Mouse (Mus musculus) liver, postnatal 0 days (tissue): Measurements from ENCODE around the gene Tbc1d10a. TPM values are rescaled to one million over a fixed set of nuclear protein-coding genes. Genes with fewer than 3 reads are reported as not detected.

Experiments
- ATAC-seq: fragments of 200-750 bp; cut with Nextera tagmentation; 2 replicates; pipeline ENCODE4 v1.8.0; 2017; ENCODE audit warnings: mild to moderate bottlenecking, moderate library complexity
- DNase-seq: peaks from one replicate; pipeline ENCODE4 v3.0.0-alpha.2; 2016
- H3K27ac ChIP-seq: fragments of 300-500 bp; sonication (generic); 2 replicates; pipeline ENCODE4 v1.5.1; 2014; ENCODE audit warnings: antibody characterized with exemption, moderate library complexity, mild to moderate bottlenecking, low read depth
- H3K27me3 ChIP-seq: fragments of 300-500 bp; sonication (generic); 2 replicates; pipeline ENCODE4 v1.6.1; 2014; ENCODE audit warnings: low read length, control low read depth, mixed read lengths; ENCODE audit not compliant: insufficient read depth
- H3K36me3 ChIP-seq: fragments of 300-500 bp; sonication (generic); replicated peaks from 2 replicates; pipeline ENCODE4 v1.6.1; 2014; ENCODE audit warnings: mild to moderate bottlenecking, control low read depth, low read length, moderate library complexity, mixed read lengths; ENCODE audit not compliant: insufficient read depth
- H3K4me1 ChIP-seq: fragments of 300-500 bp; sonication (generic); 2 replicates; pipeline ENCODE4 v1.6.1; 2014; ENCODE audit warnings: antibody characterized with exemption, mild to moderate bottlenecking, control low read depth; ENCODE audit not compliant: insufficient read depth
- H3K4me2 ChIP-seq: fragments of 300-500 bp; sonication (generic); 2 replicates; pipeline ENCODE4 v1.6.1; 2014; ENCODE audit warnings: low read depth, mild to moderate bottlenecking, low read length, moderate library complexity, mixed read lengths
- H3K4me3 ChIP-seq: fragments of 300-500 bp; sonication (generic); 2 replicates; pipeline ENCODE4 v1.5.1; 2014; ENCODE audit warnings: low read depth, low read length
- H3K9ac ChIP-seq: fragments of 300-500 bp; sonication (generic); replicated peaks from 2 replicates; pipeline ENCODE4 v1.6.1; 2014; ENCODE audit warnings: mild to moderate bottlenecking, moderate library complexity
- H3K9me3 ChIP-seq: fragments of 300-500 bp; sonication (generic); 2 replicates; pipeline ENCODE4 v1.6.1; 2016; ENCODE audit warnings: mild to moderate bottlenecking, control low read depth, low read length, mixed read lengths
- CTCF ChIP-seq: sonication (generic); IDR thresholded peaks from 2 replicates; pipeline ENCODE4 v1.5.1; 2016; ENCODE audit warnings: antibody characterized with exemption, low read depth
- EP300 ChIP-seq: IDR thresholded peaks from 2 replicates; pipeline ENCODE4 v1.6.1; 2016; ENCODE audit warnings: antibody characterized with exemption, low read depth, mild to moderate bottlenecking
- WGBS: fragments of 180-500 bp; shearing (Covaris S2); extraction: QIAGEN DNeasy Blood & Tissue Kit; methylation state at CpG from one replicate; pipeline ENCODE4 v1.1.7; 2014; ENCODE audit not compliant: insufficient replicate concordance; 5-methylcytosine and 5-hydroxymethylcytosine counted together
- polyA plus RNA-seq: library from polyadenylated mRNA; unstranded; fragments of >200 nt; fragmentation: Nextera tagmentation; extraction: Ambion mirVana; gene quantifications from 2 replicates; pipeline ENCODE4 v1.2.1, GENCODE M21; 2015

Tbc1d10a gene
- polyA plus RNA-seq, 1 experiment from 2014 or later, result 5.6 TPM

GRCm38 (mm10) chr11:4216248-4217000, 29.8 kb downstream of the Tbc1d10a start:
- H3K4me2 ChIP-seq, result no peak overlapping the region
- DNase-seq (no peak), ATAC-seq (no peak)
- H3K36me3 ChIP-seq, result peaks cover 10% of the 10 kb centered on the region
- 0 out of 2 replicates have a peak, but pooled peaks cover 7% of the 10 kb centered on the region for H3K27me3 ChIP-seq
- no peaks in the 10 kb centered on the region for H3K9me3 ChIP-seq
- no peak overlapping the region for H3K9ac ChIP-seq
- WGBS, result 76% methylated on average over 9 of the region's 9 CpGs
- H3K27ac ChIP-seq, result peak overlapping the region; percentile 29; the same call in 1 of the 2 replicates
- TF ChIP-seq CTCF (no peak), EP300 (no peak)
- H3K4me1 ChIP-seq, result peaks cover 13% of the 10 kb centered on the region
- H3K4me3 ChIP-seq, result no peak overlapping the region

- Histone ChIP-seq H3K27me3 (0 out of 2 replicates have a peak, but pooled peaks cover 7% of the 10 kb centered on the region), H3K4me3 (peak within 1 kb of the TSS; percentile 50), H3K9ac (peak within 1 kb of the TSS; percentile 66), H3K4me2 (peak within 1 kb of the TSS; percentile 93), H3K4me1 (peaks cover 20% of the 10 kb centered on the region), H3K27ac (peak within 1 kb of the TSS; percentile 29; the same call in 1 of the 2 replicates), H3K36me3 (peaks cover 4% of the 10 kb centered on the region), H3K9me3 (no peaks in the 10 kb centered on the region)
- DNase-seq (peak; percentile 95), ATAC-seq (peak; percentile 90)
- 3% methylated on average over 53 of the region's 56 CpGs for WGBS
- TF ChIP-seq CTCF (no peak), EP300 (no peak)
Observed at GRCm38 (mm10) chr11:4217914-4218629, 31.5 kb downstream of the Tbc1d10a start, which contains the start of gene Castor1. TSS of gene Castor1 (plus strand) at chr11:4218225.

DNA sequence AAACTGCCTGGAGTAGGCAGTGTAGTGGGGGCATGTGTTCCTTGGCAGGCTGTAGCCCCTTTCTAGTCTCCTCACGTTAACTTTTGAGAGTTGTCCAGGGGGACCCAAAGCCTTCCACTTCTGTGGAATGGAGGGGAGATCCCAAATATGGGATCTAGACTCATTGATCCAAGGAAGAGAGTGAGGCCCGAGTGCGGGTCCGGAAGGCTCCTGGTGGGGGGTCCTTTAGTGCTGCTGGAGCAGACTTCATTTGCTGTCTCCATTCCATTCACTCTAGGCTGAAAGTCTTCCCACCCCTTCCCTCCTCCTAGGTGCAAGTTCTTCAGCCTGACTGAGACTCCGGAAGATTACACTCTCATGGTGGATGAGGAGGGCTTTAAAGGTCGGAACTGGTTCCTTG, 32.0 kb downstream of the Tbc1d10a start:
- ATAC-seq (no peak), DNase-seq (no peak)
- 17% methylated on average over 6 of the region's 6 CpGs for WGBS
- Histone ChIP-seq H3K9ac (peak overlapping the region; percentile 66), H3K27ac (no peak overlapping the region), H3K4me1 (peaks cover 25% of the 10 kb centered on the region), H3K36me3 (peaks cover 3% of the 10 kb centered on the region; the same call in 1 of the 2 replicates), H3K27me3 (0 out of 2 replicates have a peak, but pooled peaks cover 7% of the 10 kb centered on the region), H3K4me3 (peak overlapping the region; percentile 50), H3K9me3 (no peaks in the 10 kb centered on the region), H3K4me2 (peak overlapping the region; percentile 93)
- TF ChIP-seq EP300, result no peak
- no peak for TF ChIP-seq CTCF

- H3K27ac ChIP-seq, result no peak overlapping the region
- H3K9ac ChIP-seq, result no peak overlapping the region
- 20% methylated on average over 2 of the region's 2 CpGs for WGBS
- H3K4me2 ChIP-seq, result 0 out of 2 replicates have a peak overlapping the region, but pooled peaks have one; percentile 93
- H3K4me3 ChIP-seq, result no peak overlapping the region
- peaks cover 3% of the 10 kb centered on the region; the same call in 1 of the 2 replicates for H3K36me3 ChIP-seq
- peak; percentile 67 for DNase-seq
- H3K9me3 ChIP-seq, result no peaks in the 10 kb centered on the region
- peaks cover 30% of the 10 kb centered on the region for H3K4me1 ChIP-seq
- TF ChIP-seq EP300 (no peak), CTCF (peak; percentile 88)
- ATAC-seq, result no peak
- H3K27me3 ChIP-seq, result 0 out of 2 replicates have a peak, but pooled peaks cover 7% of the 10 kb centered on the region
Observed at GRCm38 (mm10) chr11:4219317-4219751, 32.7 kb downstream of the Tbc1d10a start.

GRCm38 (mm10) chr11:4219908-4220307, 33.3 kb downstream of the Tbc1d10a start:
- no peak for ATAC-seq
- Histone ChIP-seq H3K36me3 (peaks cover 1% of the 10 kb centered on the region; the same call in 1 of the 2 replicates), H3K4me1 (peaks cover 33% of the 10 kb centered on the region), H3K4me3 (no peak overlapping the region), H3K9me3 (no peaks in the 10 kb centered on the region), H3K27me3 (0 out of 2 replicates have a peak, but pooled peaks cover 7% of the 10 kb centered on the region), H3K9ac (no peak overlapping the region), H3K27ac (no peak overlapping the region), H3K4me2 (no peak overlapping the region)
- no peak for DNase-seq
- TF ChIP-seq CTCF (no peak), EP300 (no peak)
- WGBS, result 49% methylated on average over 9 of the region's 9 CpGs
